Mouse (Mus musculus) CH12.LX (cell line): Measurements from ENCODE around the gene Itprid2. TPM values are rescaled to one million over a fixed set of nuclear protein-coding genes. Genes with fewer than 3 reads are reported as not detected.

ENCODE experiments used
- DNase-seq: peaks from one replicate; pipeline ENCODE4 v3.0.0-alpha.2; 2013; ENCODE audit errors: extremely low read depth
- H3K27ac ChIP-seq: 2 replicates; pipeline ENCODE4 v1.5.1; 2012; ENCODE audit warnings: low read depth, mild to moderate bottlenecking, control low read depth, moderate library complexity; ENCODE audit not compliant: insufficient read depth
- H3K27me3 ChIP-seq: replicated peaks from 2 replicates; pipeline ENCODE3; 2012; ENCODE audit warnings: inconsistent platforms
- H3K36me3 ChIP-seq, 2 experiments: replicated peaks in 1 of 2; 2 replicates each; pipeline versions ENCODE3 to v1.6.1; 2012; ENCODE audit warnings: inconsistent platforms in 1 of 2, low read length in 1 of 2, mild to moderate bottlenecking in 1 of 2, mixed read lengths in 1 of 2, moderate library complexity in 1 of 2; ENCODE audit not compliant: control insufficient read depth in 1 of 2, insufficient read depth in 1 of 2
- H3K4me1 ChIP-seq, 2 experiments: 2 replicates each; pipeline ENCODE4 v1.6.1; 2012; ENCODE audit warnings: inconsistent platforms in 1 of 2, moderate library complexity in 1 of 2; ENCODE audit not compliant: insufficient read depth in 2 of 2, control insufficient read depth in 1 of 2
- H3K4me2 ChIP-seq: 2 replicates; pipeline ENCODE4 v1.6.1; 2012; ENCODE audit warnings: low read depth, mild to moderate bottlenecking, control low read depth; ENCODE audit not compliant: poor library complexity, insufficient read depth, severe bottlenecking
- H3K4me3 ChIP-seq, 3 experiments: fragments of 150-350 bp in 1 of 3; sonication (generic) in 1 of 3; replicated peaks in 1 of 3; 2 replicates each; pipeline versions ENCODE3 to v1.5.1; 2011 to 2012; ENCODE audit warnings: low read depth in 2 of 3, low read length in 2 of 3, mild to moderate bottlenecking in 2 of 3, moderate library complexity in 2 of 3, control low read depth in 1 of 3, improper control_type of control experiment in 1 of 3, inconsistent platforms in 1 of 3, mixed read lengths in 1 of 3; ENCODE audit not compliant: poor library complexity in 1 of 3
- H3K79me2 ChIP-seq: replicated peaks from 2 replicates; pipeline ENCODE4 v1.6.1; 2012; ENCODE audit warnings: mild to moderate bottlenecking, moderate library complexity; ENCODE audit not compliant: control insufficient read depth, poor library complexity, insufficient read depth, severe bottlenecking; ENCODE audit errors: extremely low read depth
- H3K9ac ChIP-seq: 2 replicates; pipeline ENCODE4 v1.6.1; 2012; ENCODE audit warnings: low read depth, mild to moderate bottlenecking, control low read depth, moderate library complexity; ENCODE audit not compliant: insufficient read depth
- H3K9me3 ChIP-seq: replicated peaks from 2 replicates; pipeline ENCODE3; 2012; ENCODE audit warnings: low read length, inconsistent platforms, mixed read lengths
- CHD1 ChIP-seq: IDR thresholded peaks from 2 replicates; pipeline ENCODE4 v1.6.1; 2012; ENCODE audit warnings: low read depth, low read length, improper control_type of control experiment, inconsistent platforms
- EP300 ChIP-seq: IDR thresholded peaks from 2 replicates; pipeline ENCODE4 v1.6.1; 2011; ENCODE audit warnings: low read length, improper control_type of control experiment
- ETS1 ChIP-seq: conservative IDR thresholded peaks from 2 replicates; pipeline ENCODE4 v1.6.1; 2012; ENCODE audit warnings: low read depth, mild to moderate bottlenecking, inconsistent platforms, low read length, improper control_type of control experiment, moderate library complexity
- GABPA ChIP-seq: IDR thresholded peaks from 2 replicates; pipeline ENCODE4 v1.6.1; 2012; ENCODE audit warnings: low read depth, low read length, improper control_type of control experiment, inconsistent platforms; ENCODE audit not compliant: insufficient replicate concordance
- MAX ChIP-seq: IDR thresholded peaks from 2 replicates; pipeline ENCODE4 v1.6.1; 2011; ENCODE audit warnings: low read length, improper control_type of control experiment
- MAZ ChIP-seq: IDR thresholded peaks from 2 replicates; pipeline ENCODE4 v1.6.1; 2012; ENCODE audit warnings: low read depth, mild to moderate bottlenecking, inconsistent platforms, low read length, improper control_type of control experiment, moderate library complexity
- MEF2A ChIP-seq: IDR thresholded peaks from 2 replicates; pipeline ENCODE4 v1.6.1; 2014; ENCODE audit warnings: low read depth, mild to moderate bottlenecking, inconsistent platforms, low read length, improper control_type of control experiment, borderline replicate concordance
- MYC ChIP-seq: IDR thresholded peaks from 2 replicates; pipeline ENCODE4 v1.6.1; 2011; ENCODE audit warnings: low read depth, mild to moderate bottlenecking, improper control_type of control experiment, low read length
- NRF1 ChIP-seq: IDR thresholded peaks from 2 replicates; pipeline ENCODE4 v1.6.1; 2014; ENCODE audit warnings: low read depth, mild to moderate bottlenecking, inconsistent platforms, low read length, improper control_type of control experiment, moderate library complexity
- PAX5 ChIP-seq: IDR thresholded peaks from 2 replicates; pipeline ENCODE4 v1.6.1; 2012; ENCODE audit warnings: low read length, inconsistent platforms, mixed read lengths
- POLR2AphosphoS2 ChIP-seq: IDR thresholded peaks from 2 replicates; pipeline ENCODE4 v1.6.1; 2011; ENCODE audit warnings: low read depth, low read length, improper control_type of control experiment
- RCOR1 ChIP-seq: conservative IDR thresholded peaks from 2 replicates; pipeline ENCODE4 v1.6.1; 2012; ENCODE audit warnings: low read depth, mild to moderate bottlenecking, inconsistent platforms, low read length, improper control_type of control experiment
- SMC3 ChIP-seq: IDR thresholded peaks from 2 replicates; pipeline ENCODE4 v1.6.1; 2011; ENCODE audit warnings: low read depth, low read length, improper control_type of control experiment
- TBP ChIP-seq: conservative IDR thresholded peaks from 2 replicates; pipeline ENCODE4 v1.6.1; 2011; ENCODE audit warnings: low read depth, low read length, improper control_type of control experiment
- UBTF ChIP-seq: IDR thresholded peaks from 2 replicates; pipeline ENCODE4 v1.6.1; 2012; ENCODE audit warnings: low read depth, mild to moderate bottlenecking, inconsistent platforms, low read length, improper control_type of control experiment, moderate library complexity
- USF1 ChIP-seq: IDR thresholded peaks from 2 replicates; pipeline ENCODE4 v1.6.1; 2014; ENCODE audit warnings: low read depth, mild to moderate bottlenecking, inconsistent platforms, low read length, improper control_type of control experiment
- USF2 ChIP-seq: conservative IDR thresholded peaks from 2 replicates; pipeline ENCODE4 v1.6.1; 2011; ENCODE audit warnings: low read depth, low read length, improper control_type of control experiment
- ZC3H11A ChIP-seq: IDR thresholded peaks from 2 replicates; pipeline ENCODE4 v1.6.1; 2012; ENCODE audit warnings: low read depth, mild to moderate bottlenecking, inconsistent platforms, low read length, improper control_type of control experiment
- ZKSCAN1 ChIP-seq: IDR thresholded peaks from 2 replicates; pipeline ENCODE4 v1.6.1; 2012; ENCODE audit warnings: low read depth, inconsistent platforms, low read length, improper control_type of control experiment, borderline replicate concordance
- dilution Hi-C: fragments of 300-500 bp; cut with MboI; formaldehyde crosslinking; loops from 2 replicates; pipeline ENCODE4 v1.14.3; 2020; ENCODE audit warnings: low sequenced_read_pairs; ENCODE audit not compliant: extremely low pct_unique_long_range_greater_than_20kb, extremely low pct_ligation_motif_present
- in situ Hi-C: fragments of 300-500 bp; cut with MboI; formaldehyde crosslinking; loops from 3 replicates; pipeline ENCODE4 v1.14.3; 2019; ENCODE audit warnings: low sequenced_read_pairs, low pct_ligation_motif_present, low pct_unique_long_range_greater_than_20kb, mixed read lengths
- polyA plus RNA-seq: library from polyadenylated mRNA; unstranded; fragments of >175 nt; gene quantifications from 2 replicates; pipeline ENCODE4 v1.2.1, GENCODE M21; 2012; ENCODE audit warnings: low read depth; ENCODE audit not compliant: insufficient read length
- total RNA-seq, 2 experiments: library from RNA; depleted of rRNA; stranded (reverse); fragments of 300-350 nt in 1 of 2; fragments of >200 nt in 1 of 2; gene quantifications; 2 replicates each; pipeline ENCODE4 v1.2.3; 2012 to 2014

Gene Itprid2
- total and polyA plus RNA-seq, 3 experiments: 4.3 to 17.7 (median 8.2) TPM

- no peak overlapping the region for H3K27ac ChIP-seq
- no peak overlapping the region for H3K9ac ChIP-seq
- H3K4me2 ChIP-seq: no peak overlapping the region
- in situ Hi-C loops: no loop called here
- TF ChIP-seq ZKSCAN1 (no peak), ZC3H11A (no peak), MAX (no peak), PAX5 (no peak), SMC3 (no peak), MAZ (no peak), MEF2A (no peak), POLR2AphosphoS2 (no peak), NRF1 (no peak), USF2 (no peak), GABPA (no peak), USF1 (no peak), UBTF (no peak), RCOR1 (no peak), MYC (no peak), EP300 (no peak), CHD1 (no peak), TBP (no peak)
- no peak for DNase-seq
- H3K9me3 ChIP-seq: no peaks in the 10 kb centered on the region
- dilution Hi-C loops: no loop called here
- peaks cover under 1 to 7% of the 10 kb centered on the region in 2 experiments; a peak in 3 of 4 replicates for H3K4me1 ChIP-seq
- H3K36me3 ChIP-seq: no peaks in the 10 kb centered on the region
- no peaks in the 10 kb centered on the region for H3K79me2 ChIP-seq
- no peak overlapping the region for H3K4me3 ChIP-seq
- no peaks in the 10 kb centered on the region for H3K27me3 ChIP-seq
Observed at GRCm38 (mm10) chr2:79690838-79691237, 55.7 kb downstream of the Itprid2 start.

- H3K79me2 ChIP-seq: no peaks in the 10 kb centered on the region
- H3K9me3 ChIP-seq: no peaks in the 10 kb centered on the region
- TF ChIP-seq ETS1 (no peak), TBP (no peak)
- H3K36me3 ChIP-seq: no peaks in the 10 kb centered on the region
- no peak overlapping the region for H3K27ac ChIP-seq
- H3K4me1 ChIP-seq: peaks cover 4 to 26% of the 10 kb centered on the region in 2 experiments
- in situ Hi-C loops (no loop called here), dilution Hi-C loops (no loop called here)
- H3K4me3 ChIP-seq: no peak overlapping the region
- H3K4me2 ChIP-seq: no peak overlapping the region
- no peaks in the 10 kb centered on the region for H3K27me3 ChIP-seq
- DNase-seq: no peak
- no peak overlapping the region for H3K9ac ChIP-seq
Observed at GRCm38 (mm10) chr2:79695190-79695589, 60.0 kb downstream of the Itprid2 start.
